Mouse (Mus musculus): ENCODE results near the gene Eml3.
"Not testable (repeated sequence)": the region's sequence is repeated elsewhere in the genome, so short reads cannot be mapped to it uniquely, and the experiment has no call there.

The Eml3 gene

DNA sequence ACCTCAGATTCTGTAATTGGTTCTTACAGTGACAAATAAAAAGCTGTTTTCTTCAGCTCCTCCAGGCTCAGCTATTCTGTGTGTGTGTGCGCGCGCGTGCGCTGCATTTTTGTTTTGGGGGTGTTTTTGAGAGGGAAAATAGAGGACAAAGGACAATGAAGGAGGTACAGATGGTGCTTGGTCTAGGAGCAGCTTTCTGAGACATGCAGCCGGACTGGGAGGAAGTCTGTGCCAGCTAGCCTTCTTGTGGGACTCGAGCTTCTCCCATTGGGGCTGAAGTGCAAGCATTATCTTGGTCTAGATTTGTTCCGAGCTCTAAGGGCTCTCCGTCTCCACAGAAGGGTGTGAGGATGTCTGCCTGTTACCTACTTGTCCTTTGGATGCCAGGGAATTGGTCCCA lies 22.9 kb downstream of the Eml3 start:
- DNase-seq (ENCODE audit: low read depth, low spot score), result no peak

DNA sequence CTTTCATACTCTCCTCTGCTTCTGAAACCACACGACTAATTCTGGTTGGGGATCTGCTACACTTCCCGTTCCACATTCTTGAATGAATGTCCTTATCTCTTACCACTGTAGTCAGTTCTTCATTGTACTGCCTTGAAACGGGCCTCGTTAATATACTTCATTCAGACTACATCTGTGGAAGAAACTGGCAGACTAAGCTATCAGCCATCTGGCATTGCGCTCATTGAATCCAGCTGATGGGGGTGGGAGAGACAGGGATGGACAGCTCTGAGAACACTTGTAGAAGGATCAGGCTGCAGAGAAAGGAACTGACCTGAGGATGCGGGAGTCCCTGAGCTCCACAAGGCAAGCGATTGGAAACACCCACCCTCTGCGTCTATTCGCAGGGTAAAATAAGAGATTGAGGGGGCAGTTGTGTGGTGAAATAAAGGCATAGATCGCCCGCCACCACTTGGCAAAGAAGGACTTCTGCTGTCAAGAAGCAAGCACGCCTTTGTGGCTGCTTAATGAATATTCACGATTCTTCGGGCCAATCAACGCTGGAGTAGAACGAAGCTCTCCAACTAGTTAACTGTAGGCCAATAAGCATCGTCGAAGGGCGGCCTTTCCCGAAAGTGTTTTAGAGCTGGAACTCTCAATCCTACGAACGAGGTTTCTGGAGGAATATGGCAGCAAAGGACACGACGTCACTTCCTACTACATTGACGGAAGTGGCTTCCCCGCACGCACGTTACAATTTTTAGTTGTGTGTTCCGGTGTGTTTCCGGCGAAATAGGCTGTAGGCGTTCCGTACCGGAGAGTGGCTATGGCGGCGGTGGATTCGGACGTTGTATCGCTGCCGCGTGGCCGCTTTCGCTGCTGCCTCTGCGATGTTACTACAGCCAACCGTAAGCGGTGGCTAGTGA lies 24.0 kb downstream of the Eml3 start, which contains the start of gene Tut1:
Tut1 (plus strand) TSS at position 713 of the 905 bp plus-strand sequence.
- DNase-seq (ENCODE audit: low read depth, low spot score), result peak; percentile 92

DNA sequence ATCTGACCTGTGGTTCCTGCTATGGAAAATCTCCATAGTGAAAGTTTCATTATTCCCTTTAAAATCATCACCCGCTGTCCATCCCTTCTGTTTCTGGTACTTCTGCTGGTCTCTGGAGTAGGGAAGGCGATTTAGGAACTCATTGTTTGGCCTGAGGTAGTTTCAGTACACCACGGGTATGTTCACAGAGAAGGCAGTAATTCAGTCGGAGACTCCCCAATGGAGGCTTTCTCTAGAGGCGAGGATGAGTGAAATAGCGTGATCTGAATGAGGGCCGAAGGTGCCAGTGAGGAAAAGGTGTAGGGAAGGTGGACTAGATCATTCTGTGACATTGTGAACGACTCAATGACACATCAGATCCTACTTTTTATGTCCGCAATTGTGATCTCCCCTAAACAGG lies 24.8 kb downstream of the Eml3 start:
- no peak for DNase-seq (ENCODE audit: low read depth, low spot score)

DNA sequence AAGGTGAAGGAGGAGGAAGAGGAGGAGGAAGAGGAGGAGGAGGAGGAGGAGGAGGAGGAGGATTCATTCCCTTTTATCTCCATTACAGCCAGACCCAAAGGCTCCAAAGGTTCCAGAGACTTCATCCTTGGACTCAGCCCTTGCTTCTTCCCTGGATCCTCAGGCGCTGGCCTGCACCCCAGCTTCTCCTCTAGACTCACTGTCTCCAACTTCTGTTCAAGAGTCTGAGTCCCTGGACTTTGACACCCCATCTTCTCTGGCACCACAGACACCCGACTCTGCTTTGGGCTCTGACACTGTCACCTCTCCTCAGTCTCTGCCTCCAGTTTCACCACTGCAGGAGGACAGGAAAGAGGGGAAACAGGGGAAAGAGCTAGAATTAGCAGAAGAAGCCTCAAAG lies 32.9 kb downstream of the Eml3 start:
- DNase-seq (ENCODE audit: low read depth, low spot score), result no peak

DNA sequence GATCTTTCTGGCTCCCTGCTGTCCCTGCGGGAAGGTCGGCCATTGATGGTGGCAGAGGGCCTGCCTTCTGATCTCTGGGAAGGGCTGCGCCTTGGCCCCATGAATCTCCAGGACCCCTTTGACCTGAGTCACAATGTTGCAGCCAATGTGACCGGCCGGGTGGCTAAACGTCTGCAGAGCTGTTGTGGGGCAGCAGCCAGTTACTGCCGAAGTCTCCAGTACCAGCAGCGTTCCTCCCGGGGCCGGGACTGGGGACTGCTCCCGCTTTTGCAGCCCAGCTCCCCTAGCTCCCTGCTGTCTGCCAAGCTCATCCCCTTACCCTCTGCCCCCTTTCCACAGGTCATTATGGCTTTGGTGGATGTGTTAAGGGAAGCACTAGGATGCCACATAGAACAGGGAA lies 35.7 kb downstream of the Eml3 start:
- DNase-seq (ENCODE audit: low read depth, low spot score), result no peak

DNA sequence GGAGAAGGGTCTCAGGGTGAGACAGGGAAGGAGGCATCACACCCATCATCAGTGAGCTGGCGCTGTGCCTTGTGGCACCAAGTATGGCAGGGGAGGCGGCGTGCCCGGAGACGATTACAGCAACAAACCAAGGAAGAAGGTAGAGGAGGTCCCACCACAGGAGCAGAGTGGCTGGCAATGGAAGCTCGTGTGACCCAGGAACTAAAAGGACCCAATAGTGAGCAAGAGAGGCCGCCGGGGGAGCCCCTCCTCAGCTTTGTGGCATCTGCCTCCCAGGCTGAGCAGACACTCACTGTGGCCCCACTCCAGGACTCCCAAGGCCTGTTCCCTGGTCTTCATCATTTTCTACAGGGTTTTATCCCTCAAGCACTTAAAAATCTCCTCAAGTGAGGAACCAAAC lies 36.4 kb downstream of the Eml3 start:
- no peak for DNase-seq (ENCODE audit: low read depth, low spot score)

DNA sequence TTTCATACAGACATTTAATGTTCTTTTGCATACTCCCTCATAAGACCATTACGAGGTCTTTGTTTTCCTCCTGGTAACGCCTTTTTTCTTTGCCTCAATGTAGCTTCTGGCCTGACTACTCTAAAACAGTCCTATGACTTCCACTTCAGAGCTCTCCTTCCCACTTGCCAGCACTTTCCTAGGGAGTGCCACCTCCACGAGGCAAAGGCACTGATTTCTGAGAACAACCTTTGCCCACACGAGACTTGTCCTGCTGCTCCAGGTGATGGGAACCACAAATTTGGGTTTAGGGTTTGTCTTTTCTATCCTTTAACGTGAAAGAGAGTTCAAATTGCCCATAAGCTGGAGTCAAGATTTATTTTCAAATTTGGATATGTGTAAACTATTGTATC lies 36.8 kb downstream of the Eml3 start:
- DNase-seq (ENCODE audit: low read depth, low spot score), result no peak

DNA sequence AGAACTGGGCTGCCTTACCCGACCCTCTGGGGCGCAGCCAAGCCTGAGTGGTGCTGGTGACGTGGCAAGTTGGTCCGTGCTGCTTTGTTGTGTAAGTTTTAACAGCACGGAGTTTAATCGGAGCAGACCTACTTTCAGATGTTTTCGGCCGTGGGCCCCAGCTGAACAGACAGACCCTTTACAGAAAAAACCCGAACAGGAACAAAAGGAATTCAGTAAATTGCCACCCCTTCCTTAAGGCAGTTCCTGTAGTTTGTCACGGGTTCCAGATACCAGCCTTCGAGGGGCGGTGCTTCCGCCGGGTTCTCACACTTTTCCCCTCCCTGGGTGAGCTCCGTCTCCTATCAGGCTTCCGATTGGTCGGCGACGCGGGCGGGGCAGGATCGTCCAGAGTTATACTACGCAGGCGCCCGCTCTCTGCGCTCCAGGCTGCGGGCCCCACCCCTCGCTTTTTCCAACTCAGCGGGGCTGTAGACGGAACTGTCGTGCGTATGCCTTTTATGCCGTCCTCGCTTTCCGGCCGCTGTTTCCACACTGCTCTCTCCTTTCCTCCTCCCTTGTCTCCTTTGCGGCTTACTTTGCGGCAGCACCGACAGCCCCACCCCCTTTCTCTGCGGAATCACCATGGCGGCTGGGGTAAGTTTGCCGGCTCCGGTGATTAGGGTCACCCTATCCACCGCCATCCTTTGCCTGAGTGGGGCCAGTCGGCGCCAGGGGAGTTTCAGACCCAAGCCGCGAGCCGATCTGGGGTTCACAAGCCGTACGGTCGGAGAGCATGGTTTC lies 37.4 kb downstream of the Eml3 start, which contains the start of gene Eef1g:
Eef1g (plus strand) TSS at position 452 of the 783 bp plus-strand sequence.
- peak; percentile 99 for DNase-seq (ENCODE audit: low read depth, low spot score)

DNA sequence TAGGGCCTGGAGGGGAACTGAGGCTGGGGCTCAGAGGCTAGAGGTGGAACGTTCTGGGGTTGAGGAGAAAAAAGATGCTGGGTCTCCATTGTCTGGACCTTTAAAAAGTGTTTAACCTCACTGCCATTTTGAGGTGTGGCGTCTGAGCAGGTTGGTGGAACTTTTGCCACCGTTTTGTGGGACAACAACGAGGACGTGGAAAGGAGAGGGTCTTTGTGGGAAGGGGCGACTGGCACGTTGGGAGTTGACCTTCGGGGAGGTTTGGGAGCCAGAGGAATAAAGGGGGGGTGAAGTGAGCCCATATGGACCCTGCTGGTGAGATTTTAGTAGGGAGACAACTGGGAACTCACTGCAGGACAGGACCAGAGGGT lies 38.0 kb downstream of the Eml3 start:
- no peak for DNase-seq (ENCODE audit: low read depth, low spot score)

DNA sequence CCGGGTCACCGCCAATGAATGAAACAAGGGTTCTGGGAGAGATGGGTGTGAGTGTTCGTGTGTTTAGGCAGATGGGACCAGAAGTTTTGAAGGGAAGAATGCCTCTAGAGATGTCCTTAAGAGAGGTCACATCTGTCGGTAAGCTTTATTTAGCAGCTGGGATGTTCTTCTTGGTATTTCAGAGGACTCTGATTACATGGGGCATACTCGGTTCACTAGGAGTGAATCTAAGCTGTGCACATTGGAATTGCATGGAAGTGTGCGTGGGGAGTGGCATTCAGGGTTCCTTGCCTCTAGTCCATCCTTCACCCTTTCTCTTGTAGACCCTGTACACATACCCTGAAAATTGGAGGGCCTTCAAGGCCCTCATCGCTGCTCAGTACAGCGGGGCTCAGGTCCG lies 38.5 kb downstream of the Eml3 start:
- peak; percentile 54 for DNase-seq (ENCODE audit: low read depth, low spot score)

DNA sequence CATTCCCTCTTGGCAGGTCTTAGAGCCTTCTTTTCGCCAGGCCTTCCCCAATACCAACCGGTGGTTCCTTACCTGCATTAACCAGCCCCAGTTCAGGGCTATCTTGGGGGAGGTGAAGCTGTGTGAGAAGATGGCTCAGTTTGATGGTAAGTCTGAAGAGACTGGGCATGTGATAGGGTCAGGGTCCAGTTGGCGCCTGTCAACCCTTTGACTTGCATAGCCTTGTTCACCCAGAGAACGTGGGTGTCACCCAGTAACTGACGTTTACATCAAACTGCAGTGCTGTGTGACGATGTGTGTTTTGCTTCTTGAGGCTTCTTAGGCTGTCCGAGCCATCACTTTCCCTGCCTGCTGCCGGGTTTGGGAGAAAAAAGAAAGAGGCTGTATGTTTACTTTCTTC lies 43.1 kb downstream of the Eml3 start:
- DNase-seq (ENCODE audit: low read depth, low spot score), result not testable (repeated sequence)

DNA sequence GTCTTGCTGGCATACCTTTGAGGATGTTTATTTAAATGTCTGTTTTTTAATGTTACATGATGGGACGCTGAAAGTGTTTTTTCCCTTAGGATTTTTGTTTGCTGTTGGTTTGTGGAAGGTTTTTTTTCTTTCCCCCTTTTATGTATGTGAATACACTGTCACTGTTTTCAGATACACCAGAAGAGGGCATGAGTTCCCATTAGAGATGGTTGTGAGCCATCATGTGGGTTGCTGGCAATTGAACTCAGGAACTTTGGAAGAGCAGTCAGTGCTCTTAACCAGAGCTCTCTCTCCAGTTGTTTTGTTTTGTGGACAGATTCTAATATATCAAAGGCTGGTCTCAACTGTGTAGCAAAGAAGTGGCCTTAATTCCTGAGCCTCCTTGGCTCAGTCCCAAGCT lies 45.3 kb downstream of the Eml3 start:
- DNase-seq (ENCODE audit: low read depth, low spot score), result no peak

DNA sequence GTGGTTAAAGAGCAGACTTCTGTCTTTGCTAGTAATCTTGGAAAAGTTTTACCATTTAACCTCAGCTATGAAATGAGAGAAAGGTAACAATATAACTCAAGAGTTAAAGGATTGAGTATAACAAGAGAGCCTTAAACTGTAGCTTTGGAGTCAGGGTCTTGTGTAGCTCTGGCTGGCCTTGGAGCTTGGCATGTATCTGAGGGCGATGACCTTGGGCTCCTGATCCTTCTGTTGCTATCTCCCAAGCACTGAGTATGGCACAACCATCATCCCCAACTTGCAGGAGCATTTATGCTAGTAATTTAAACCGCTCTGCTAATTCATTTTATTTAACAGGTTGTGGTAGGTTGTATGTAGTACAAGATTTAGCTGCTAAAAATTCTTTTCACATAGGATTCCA lies 46.1 kb downstream of the Eml3 start:
- DNase-seq (ENCODE audit: low read depth, low spot score), result no peak

DNA sequence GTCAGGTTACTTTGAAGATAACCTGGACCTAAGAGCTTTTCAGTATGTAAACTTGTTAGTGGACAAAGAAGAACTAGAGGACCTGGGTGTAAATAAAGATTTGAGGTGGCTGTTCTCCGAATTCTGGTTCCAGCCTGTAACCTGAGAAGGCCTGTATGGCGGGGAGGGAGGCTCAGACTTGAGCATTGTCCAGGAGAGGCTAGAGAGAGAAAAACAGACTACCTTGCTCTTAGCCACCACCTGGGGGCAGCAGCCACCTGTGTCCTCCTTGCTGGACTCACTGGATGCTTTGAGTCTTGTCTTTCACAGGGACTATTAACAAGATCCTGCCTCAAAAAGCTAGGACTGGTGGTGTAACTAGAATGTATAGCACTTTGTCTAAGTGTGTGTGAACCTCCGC lies 47.2 kb downstream of the Eml3 start:
- DNase-seq (ENCODE audit: low read depth, low spot score), result peak; percentile 88

DNA sequence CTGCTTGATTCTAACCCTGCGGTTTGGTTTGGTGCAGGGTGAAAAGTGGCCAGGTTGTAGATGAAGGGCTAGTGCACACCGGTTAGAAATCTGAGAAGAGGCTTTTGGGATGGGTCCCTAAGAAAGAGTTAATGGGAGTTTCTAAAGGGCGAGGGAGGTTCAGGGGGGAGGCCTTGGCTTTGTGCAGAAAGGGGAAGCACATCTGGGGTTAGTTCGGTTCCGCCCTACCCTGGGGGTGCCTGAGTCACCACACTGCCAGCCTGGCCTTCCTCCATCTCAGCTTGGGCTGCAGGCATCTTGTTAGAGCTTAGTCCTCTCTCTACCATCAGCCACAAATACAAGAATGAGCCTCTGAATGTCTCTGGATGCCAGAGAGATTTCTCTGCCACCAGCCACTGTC lies 51.4 kb downstream of the Eml3 start:
- no peak for DNase-seq (ENCODE audit: low read depth, low spot score)

DNA sequence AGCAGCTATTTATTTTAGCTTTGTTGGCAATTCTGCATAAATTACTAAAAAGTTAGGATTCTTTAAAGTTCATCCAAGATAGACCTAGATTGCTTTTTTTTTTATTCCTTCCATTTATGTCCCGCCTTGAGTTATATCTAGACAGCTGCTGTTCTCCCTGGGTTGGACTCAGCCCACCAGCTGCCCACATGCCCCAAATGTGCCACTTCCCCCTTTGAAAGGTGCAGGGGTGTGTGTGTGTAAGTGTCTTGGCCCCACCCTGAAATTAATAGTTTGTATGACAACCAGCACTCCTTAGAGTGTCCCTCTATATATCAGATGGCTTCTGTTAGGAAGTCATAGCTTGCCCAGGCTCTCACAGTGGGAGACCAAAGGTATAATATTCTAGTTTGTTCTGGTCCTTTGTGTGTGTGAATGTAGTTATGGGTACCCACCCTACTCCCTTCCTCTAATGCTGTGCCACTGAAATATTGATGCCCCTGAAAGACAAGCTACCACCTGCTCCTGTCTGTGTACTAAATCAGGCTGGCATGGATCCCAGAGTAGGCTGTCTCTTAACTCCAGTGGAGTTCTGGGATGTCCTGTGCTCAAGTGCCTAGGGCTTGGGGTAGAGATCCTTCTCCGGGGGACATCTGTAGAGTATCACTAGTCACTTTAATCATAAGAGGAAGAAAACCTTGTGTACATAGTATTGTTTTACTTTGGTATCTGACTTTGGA lies 52.3 kb downstream of the Eml3 start:
- peak; percentile 90 for DNase-seq (ENCODE audit: low read depth, low spot score)

DNA sequence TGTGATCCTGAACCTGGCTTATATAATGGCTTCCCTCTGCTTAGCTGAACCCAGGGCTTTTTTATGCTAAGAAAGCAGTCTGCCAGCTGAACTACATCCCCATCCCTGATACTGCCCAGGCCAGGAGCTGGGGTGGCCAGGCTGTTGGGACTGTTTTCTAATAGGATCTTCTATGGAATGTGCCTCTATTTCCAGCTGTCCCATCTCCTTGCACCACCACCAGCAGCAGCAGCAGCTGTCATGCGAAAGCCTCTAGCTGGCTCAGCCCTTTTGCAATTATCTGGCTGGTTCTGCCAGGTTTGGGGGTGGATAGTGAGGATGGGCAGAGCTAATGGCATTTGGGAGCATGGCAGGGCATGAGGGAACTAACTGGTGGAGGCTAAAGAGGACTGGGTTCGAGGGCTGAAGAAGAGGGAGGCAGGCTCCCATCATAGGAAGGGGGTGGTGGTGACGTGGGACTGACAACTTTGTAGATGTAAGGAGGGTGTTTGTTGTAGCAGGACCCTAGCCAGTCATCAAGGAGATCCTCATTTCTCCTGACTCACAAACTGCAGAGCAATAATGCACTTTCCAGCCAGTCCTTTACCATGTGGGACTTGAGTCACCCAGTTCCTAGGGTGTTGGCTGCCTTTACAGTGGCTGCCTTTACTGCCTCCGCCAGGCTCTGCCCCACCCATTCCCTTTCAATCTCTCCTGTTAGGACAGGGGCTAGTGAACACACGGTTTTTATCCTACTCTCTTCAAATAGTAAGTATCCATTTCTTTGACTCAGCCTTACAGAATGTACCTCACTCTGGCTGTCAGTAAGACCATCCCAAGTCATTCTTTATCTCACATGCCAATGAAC lies 53.2 kb downstream of the Eml3 start:
- no peak for DNase-seq (ENCODE audit: low read depth, low spot score)

DNA sequence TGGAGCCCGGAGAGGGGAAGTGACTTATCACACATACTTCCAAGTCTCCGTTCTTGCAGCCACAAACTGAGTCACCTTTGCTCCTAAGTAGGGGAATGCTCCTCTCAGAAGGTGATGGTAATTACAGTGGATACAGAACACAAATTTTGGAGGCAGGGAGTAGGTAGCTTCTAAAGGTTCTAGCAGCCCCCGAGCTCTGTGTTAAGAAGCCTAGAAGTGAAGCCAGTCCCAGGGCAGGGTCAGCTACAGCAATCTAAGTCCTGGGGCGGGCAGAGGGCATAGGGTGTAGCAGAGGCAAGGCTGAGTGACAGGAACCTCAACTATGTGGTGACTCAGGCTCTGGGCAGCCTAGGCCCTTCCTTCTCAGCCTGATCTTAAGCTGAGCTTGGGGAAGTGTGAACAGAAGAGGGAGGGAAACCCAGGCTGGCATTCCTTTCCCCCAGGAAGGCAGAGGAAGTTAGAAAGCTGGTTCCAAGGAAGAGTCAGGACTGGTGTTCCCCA lies 53.8 kb downstream of the Eml3 start:
- peak; percentile 72 for DNase-seq (ENCODE audit: low read depth, low spot score)

DNA sequence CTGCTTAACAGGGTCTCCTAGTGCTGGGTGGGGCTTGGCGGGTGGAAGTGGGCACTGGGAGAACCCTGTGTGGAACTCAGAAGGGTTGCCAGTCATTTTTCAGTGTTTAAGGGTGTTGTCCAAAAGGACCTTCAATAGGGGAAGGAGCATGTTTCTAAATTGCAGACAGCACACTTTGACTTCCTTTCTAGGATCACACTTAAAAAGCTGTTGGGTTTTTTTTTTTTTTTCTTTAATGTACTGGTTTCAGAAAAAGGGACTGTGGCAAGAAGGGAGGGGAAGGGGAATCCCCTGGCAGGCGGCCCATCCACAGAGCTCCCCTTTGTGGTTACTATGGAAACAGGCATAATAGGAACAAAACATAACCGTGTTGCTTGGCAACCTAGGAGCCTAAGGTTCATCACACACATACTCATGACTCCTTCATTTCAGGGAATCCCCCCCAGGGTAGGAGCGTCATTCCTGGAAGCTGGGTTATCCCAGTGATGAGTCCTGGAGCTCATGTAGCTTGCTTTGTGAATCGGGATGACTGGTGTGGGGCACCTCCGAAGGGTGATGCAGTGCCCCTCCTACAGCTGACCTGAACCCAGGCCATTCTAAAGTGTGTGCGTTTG lies 55.0 kb downstream of the Eml3 start:
- DNase-seq (ENCODE audit: low read depth, low spot score), result peak; percentile 90

DNA sequence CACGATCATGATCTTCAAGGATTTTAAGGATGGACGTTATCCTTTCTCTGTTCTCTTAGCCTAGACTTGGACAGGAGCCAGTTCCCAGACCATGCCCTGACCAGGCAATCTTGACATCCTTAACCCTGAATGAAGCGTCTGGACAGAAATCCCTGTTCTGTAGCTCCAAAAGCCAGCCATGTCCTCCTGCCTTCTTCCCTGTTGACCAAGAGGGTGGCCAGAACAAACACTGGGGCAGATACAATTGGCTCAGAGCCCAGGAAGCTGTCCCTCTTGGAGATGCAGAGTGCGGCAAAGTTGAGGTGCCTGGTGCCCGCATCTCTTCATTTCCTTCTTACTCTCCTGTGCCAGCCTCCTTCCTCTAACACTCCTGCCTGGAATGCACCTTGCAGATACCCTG lies 56.5 kb downstream of the Eml3 start:
- no peak for DNase-seq (ENCODE audit: low read depth, low spot score)

DNA sequence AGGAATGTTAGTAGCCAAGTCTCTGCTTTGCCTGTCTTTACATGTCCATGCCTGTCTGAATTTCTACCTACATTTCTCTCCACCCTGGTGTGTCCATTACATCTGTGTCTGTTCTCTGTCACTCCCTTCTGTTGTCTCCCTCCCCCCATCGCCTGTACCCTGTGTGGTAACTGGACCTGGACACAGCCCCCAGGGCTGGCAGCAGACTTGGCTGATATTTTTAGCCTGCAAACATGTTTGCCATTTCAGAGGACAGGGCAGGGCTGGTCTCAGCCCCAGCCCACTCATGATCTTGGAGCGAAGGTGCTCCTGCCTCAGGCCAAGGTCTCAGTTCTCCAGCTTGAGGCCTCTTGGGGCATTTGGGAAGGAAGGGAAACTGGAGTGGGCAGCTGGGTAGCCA lies 58.5 kb downstream of the Eml3 start:
- DNase-seq (ENCODE audit: low read depth, low spot score), result peak; percentile 85
